Mouse (Mus musculus): ENCODE measurements around the gene Brca2.
A peak's percentile ranks its signal among the peaks of the same experiment; 100 is the strongest.
"Not testable (repeated sequence)": the region's sequence is repeated elsewhere in the genome, so short reads cannot be mapped to it uniquely, and the experiment has no call there.

Gene Brca2

DNA sequence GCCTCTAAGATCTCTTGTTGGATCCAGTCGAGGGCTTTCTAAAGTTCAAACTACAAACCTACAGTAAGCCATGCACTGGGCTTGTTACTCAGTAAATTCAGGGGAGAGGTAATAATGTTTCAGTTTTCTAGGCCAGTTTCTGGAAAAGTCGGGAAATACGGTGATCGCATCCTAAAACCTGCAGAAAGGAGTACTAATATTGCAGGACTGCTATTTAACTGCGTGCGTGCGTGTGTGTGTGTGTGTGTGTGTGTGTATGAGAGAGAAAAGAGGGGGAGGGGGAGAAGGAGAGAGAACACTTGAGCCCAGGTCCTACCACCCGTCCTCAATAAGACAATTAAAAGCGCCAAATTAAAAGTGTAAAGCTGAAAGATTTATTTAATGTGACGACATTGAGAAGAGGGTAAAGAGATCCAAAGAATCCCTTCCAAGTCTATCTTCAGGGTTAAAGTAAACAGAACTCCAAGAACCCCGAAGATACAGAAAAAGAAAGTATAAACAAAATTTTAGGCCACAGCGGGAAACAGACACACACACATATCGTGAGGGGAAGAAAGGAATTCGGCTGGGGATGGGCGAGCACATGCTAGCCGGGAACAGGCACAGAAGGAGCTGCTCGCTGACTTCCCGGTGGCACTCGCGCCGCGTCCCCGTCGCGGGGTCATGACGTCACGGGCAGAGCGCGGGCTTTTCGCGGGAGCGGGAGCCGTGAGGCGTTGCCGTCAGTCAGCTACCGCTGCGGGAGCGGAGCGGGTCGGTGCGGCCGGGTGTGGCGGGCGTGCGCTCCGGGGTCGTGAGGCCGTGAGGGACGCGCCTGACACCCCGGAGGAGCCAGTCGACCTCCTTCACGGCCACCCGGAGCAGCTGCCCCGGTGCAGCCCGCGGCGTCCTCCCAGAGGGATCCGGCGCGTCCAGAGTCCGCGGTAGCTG is at the start of gene Brca2:
TSS of gene Brca2 (plus strand) at position 694 of the 930 bp plus-strand sequence.
- DNase-seq (ENCODE audit: low spot score in 2 of 2) = peak; percentile 92 to 96

GRCm38 (mm10) chr5:150477364-150477763 is 45.1 kb upstream of the Brca2 start:
- DNase-seq (ENCODE audit: low spot score in 2 of 2) = no peak

- no peak for DNase-seq (ENCODE audit: low spot score in 2 of 2)
Observed at GRCm38 (mm10) chr5:150478612-150479011, 43.8 kb upstream of the Brca2 start.

DNA sequence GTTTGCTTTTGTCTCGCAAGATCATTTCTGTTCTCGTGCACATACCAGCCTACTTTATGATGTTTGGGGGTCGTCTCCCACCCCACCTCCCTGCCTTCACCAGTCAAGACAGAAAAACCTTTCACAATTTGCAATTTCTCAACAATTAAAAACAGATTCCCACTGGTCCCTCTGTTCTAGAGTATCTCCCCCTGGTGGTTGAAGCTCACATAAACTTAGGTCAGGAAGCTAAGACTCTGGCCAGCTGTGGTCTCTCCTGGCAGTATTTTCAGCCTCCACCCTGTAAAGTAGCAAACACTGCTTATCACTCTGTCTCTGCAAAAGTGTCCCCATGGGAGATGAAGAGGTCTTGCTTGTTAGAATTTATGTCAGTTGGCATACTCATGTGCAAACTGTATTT is 37.2 kb upstream of the Brca2 start:
- DNase-seq (ENCODE audit: low spot score in 2 of 2) = no peak

DNA sequence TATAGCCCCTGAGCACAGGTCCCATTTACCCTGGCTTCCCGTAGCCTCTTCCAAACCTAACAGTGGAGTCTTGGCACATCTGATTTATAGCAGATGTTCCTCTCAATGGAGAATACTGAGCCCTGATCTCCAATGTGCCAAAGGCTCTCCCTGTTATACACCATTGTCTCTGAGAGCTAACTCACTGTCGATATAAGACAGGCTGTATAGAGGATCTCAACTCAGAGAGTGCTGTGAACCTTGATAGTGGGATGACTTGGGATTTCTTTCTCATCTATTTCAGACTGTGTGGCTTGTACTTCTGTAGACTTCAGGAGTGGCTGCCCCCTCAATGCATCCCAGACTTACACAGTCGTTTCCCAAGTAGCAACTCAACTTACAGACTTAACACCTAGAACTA is 32.1 kb upstream of the Brca2 start:
- DNase-seq (ENCODE audit: low spot score in 2 of 2) = no peak

- DNase-seq (ENCODE audit: low spot score in 2 of 2) = no peak
Observed at GRCm38 (mm10) chr5:150490821-150491220, 31.6 kb upstream of the Brca2 start.

- DNase-seq (ENCODE audit: low spot score in 2 of 2) = not testable (repeated sequence)
Observed at GRCm38 (mm10) chr5:150491573-150492173, 30.8 kb upstream of the Brca2 start.

DNA sequence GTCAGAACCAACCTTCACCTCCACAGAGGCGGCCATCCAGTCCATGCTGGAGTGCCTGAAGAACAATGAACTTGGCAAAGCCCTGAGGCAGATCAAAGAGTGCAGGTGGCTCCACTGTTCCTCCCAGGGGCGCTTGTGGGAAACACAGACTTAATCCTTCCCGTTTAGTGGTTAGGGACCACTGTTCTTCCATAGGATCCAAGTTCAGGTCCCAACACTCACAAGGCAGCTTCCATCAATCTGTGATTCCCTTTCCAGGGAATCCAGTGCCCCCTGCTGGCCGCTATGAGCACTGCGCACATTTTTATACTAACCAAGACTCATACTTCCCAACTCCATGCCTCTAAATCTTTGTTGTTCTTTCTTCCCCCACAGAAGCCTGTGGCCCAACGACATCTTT is 26.6 kb upstream of the Brca2 start:
- DNase-seq (ENCODE audit: low spot score in 2 of 2) = peak; percentile 24 to 78

DNA sequence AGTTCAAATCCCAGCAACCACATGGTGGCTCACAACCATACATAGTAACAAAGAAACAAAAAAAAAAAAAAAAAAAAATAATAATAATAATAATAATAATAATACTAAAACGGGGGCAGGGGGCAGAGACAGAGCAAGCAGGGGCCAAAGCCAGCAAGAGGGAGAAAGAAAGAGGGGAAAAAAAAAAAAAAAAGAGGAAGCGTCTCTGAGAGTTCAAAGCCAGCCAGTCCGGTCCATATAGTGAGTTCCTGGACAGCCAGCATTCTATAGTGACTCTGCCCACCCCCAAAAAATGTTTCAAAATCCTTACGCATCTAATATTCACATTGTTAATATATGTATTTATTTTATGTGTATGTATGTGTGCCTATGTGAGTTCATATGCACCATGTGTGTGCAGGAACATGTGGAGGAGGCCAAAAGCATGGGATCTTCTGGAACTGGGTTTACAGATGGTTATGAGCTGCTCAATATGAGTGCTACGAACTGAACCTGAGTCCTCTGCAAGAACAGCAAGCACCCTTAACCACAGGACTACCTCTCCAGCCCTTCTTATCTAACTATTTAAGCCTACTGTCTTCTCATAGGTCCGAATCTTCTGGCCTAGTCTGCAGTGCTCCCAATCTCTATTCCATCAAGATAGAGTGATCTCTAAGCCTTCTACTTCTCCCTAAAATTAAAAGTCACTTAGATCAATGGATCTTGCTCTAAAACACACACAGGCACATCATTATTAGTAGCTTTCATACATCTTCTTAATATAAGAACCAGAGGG is 11.8 kb upstream of the Brca2 start:
- DNase-seq (ENCODE audit: low spot score in 2 of 2) = no peak

- no peak for DNase-seq (ENCODE audit: low spot score in 2 of 2)
Observed at GRCm38 (mm10) chr5:150513264-150513663, 9.2 kb upstream of the Brca2 start.

DNA sequence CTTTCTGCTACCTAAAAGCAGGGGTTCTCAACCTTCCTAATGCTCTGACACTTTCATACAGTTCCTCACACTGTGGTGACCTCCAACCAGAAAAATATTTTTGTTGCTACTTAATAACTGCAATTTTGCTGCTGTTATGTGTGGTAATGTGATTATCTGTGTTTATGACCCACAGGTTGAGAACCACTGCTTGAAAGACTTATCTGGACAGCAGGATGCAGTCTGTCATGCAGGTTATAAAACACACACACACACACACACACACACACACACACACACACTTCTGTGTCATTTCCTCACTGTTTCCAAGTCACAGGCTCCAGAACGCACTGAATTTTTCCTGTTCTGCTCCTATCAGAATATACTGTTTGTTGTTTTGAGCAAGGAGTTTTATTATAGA is 8.4 kb upstream of the Brca2 start:
- DNase-seq (ENCODE audit: low spot score in 2 of 2) = no peak

DNA sequence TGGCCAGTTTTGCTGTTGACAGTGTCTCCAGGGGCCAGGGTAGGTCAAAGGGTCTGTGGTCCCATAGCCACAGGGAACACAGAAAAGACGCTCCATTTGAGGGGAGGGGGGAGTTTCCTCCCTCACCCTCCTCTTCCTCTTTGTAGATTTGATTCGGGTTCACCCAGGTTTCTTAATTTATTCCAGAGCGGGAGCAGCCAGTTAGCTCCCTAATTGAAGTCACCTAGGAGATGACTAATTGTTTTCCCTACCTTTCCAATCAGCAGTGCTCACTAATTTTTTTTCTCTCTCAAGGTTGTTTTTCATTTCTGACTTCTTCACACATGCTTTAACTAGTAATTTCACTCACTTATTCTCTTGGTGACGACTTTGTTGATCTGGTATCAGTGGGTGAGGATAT is 4.4 kb upstream of the Brca2 start, which contains the start of gene Zar1l:
TSS of gene Zar1l (minus strand) at position 101 of the 400 bp plus-strand sequence.
- DNase-seq (ENCODE audit: low spot score in 2 of 2) = no peak

GRCm38 (mm10) chr5:150519551-150519950 is 2.9 kb upstream of the Brca2 start:
- DNase-seq (ENCODE audit: low spot score in 2 of 2) = no peak

GRCm38 (mm10) chr5:150522867-150523234 is 421 bp downstream of the Brca2 start:
- no peak for DNase-seq (ENCODE audit: low spot score in 2 of 2)

DNA sequence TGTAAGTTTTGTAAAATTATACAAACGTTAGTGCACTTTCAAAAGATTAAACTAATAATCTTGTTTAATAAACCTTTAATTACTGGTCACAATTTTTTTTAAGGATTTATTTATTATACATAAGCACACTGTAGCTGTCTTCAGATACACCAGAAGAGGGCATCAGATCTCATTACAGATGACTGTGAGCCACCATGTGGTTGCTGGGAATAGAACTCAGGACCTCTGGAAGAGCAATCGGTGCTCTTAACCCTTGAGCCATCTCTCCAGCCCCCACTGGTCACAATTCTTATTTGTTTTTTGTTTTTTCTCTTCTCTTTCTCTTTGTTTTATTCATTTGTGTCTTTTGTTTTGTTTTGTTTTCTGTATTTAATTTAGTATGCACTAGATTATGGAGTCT is 2.8 kb downstream of the Brca2 start:
- DNase-seq (ENCODE audit: low spot score in 2 of 2) = no peak

GRCm38 (mm10) chr5:150541302-150541701 is 18.9 kb downstream of the Brca2 start:
- DNase-seq (ENCODE audit: low spot score in 2 of 2) = no peak

DNA sequence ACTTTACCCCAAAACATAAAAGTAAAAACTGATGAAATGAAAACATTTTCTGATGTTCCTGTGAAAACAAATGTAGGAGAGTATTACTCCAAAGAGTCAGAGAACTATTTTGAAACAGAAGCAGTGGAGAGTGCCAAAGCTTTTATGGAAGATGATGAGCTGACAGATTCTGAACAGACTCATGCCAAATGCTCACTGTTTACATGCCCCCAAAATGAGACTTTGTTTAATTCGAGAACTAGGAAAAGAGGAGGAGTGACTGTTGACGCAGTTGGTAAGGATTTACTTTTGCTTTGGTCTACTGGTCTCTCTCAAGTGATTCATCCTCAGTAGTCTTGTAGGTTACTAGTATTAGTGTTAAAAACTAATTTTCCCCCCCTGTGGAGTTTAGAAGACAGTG is 20.8 kb downstream of the Brca2 start:
- DNase-seq (ENCODE audit: low spot score in 2 of 2) = no peak

- DNase-seq (ENCODE audit: low spot score in 2 of 2) = no peak
Observed at GRCm38 (mm10) chr5:150551637-150552036, 29.2 kb downstream of the Brca2 start.

- no peak for DNase-seq (ENCODE audit: low spot score in 2 of 2)
Observed at GRCm38 (mm10) chr5:150559519-150560103, 37.2 kb downstream of the Brca2 start.

- DNase-seq (ENCODE audit: low spot score in 2 of 2) = no peak
Observed at GRCm38 (mm10) chr5:150560851-150561250, 38.4 kb downstream of the Brca2 start.

DNA sequence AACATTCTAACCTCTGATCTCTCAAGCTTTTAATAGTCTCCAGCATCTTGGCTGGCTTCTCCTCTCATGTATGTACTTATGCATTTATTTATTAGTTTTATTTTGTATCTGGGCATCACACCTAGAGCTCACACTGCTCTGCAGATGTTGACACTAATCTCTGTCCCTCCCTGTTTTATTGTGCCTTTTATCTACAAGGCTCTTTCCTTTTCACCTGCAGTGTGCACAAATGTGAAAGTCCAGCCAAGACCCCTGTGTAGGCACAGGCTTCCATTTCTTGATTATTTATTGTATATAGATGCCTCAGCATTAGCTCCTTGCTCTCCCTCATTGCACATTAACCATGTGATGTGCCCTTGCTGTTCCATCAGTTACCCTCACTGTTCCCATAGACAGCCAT is 38.9 kb downstream of the Brca2 start:
- DNase-seq (ENCODE audit: low spot score in 2 of 2) = no peak

- no peak for DNase-seq (ENCODE audit: low spot score in 2 of 2)
Observed at GRCm38 (mm10) chr5:150561783-150562182, 39.4 kb downstream of the Brca2 start.

Data from spleen, postnatal 4 days (tissue).